Mouse (Mus musculus) midbrain, embryonic 15.5 days (tissue): Measurements from ENCODE around the gene 1600002K03Rik. TPM values are rescaled to one million over a fixed set of nuclear protein-coding genes. Genes with fewer than 3 reads are reported as not detected.
A peak's percentile ranks its signal among the peaks of the same experiment; 100 is the strongest.

ENCODE experiments used
- ATAC-seq: fragments of 200-750 bp; cut with Nextera tagmentation; replicated peaks from 2 replicates; pipeline ENCODE4 v1.8.0; 2017; ENCODE audit warnings: moderate TSS enrichment
- H3K27ac ChIP-seq: fragments of 300-500 bp; sonication (generic); 2 replicates; pipeline ENCODE4 v1.5.1; 2015; ENCODE audit warnings: mild to moderate bottlenecking, inconsistent platforms
- H3K27me3 ChIP-seq: fragments of 300-500 bp; sonication (generic); replicated peaks from 2 replicates; pipeline ENCODE4 v1.6.1; 2015; ENCODE audit warnings: inconsistent platforms
- H3K36me3 ChIP-seq: fragments of 300-500 bp; sonication (generic); replicated peaks from 2 replicates; pipeline ENCODE4 v1.6.1; 2015; ENCODE audit warnings: inconsistent platforms
- H3K4me1 ChIP-seq: fragments of 300-500 bp; sonication (generic); 2 replicates; pipeline ENCODE4 v1.6.1; 2015; ENCODE audit warnings: inconsistent platforms
- H3K4me2 ChIP-seq: fragments of 300-500 bp; sonication (generic); 2 replicates; pipeline ENCODE4 v1.6.1; 2015; ENCODE audit warnings: inconsistent platforms, mild to moderate bottlenecking, moderate library complexity
- H3K4me3 ChIP-seq: fragments of 300-500 bp; sonication (generic); 2 replicates; pipeline ENCODE4 v1.5.1; 2015; ENCODE audit warnings: mild to moderate bottlenecking, inconsistent platforms
- H3K9ac ChIP-seq: fragments of 300-500 bp; sonication (generic); 2 replicates; pipeline ENCODE4 v1.6.1; 2015; ENCODE audit warnings: mild to moderate bottlenecking, inconsistent platforms
- H3K9me3 ChIP-seq: fragments of 300-500 bp; sonication (generic); 2 replicates; pipeline ENCODE4 v1.6.1; 2016; ENCODE audit warnings: inconsistent platforms
- WGBS: fragments of 180-500 bp; shearing (Covaris S2); methylation state at CpG from one replicate; pipeline ENCODE4 v1.1.7; 2015; ENCODE audit warnings: mixed read lengths; 5-methylcytosine and 5-hydroxymethylcytosine counted together
- polyA plus RNA-seq: library from polyadenylated mRNA; unstranded; fragments of >200 nt; fragmentation: Nextera tagmentation; extraction: Ambion mirVana; gene quantifications from 2 replicates; pipeline ENCODE4 v1.2.1, GENCODE M21; 2015

Gene 1600002K03Rik
- polyA plus RNA-seq, 1 experiment from 2014 or later: 13.3 TPM

DNA sequence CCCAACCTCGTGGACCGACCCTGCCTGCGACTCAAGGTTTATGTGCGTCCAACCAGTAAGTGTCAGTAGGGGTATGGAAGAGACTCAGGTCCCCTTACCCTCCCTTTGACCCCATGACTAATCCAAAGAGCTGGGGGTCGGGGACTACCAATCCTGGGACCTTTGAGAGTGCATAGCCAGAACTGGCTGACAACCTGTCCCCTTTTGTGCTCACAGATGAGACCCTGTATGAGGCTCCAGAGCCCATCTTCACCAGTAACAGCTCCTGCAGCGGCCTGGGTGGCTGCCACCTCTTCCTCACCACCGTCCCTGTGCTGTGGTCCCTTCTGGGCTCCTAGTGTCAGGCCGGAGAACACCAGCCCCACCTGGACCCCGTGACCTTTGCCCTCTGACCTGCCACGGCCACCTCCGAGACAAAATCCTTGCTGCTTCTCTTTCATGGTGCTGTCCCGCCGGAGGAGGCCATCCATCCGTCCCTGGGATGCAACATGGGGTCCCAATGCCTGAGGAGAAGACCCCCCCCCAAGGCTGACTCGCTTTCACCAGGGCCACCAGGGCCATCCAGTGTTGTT is 15.8 kb downstream of the 1600002K03Rik start:
- no peaks in the 10 kb centered on the region for H3K27me3 ChIP-seq
- no peaks in the 10 kb centered on the region for H3K9me3 ChIP-seq
- H3K4me1 ChIP-seq: peaks cover 37% of the 10 kb centered on the region
- no peak overlapping the region for H3K4me2 ChIP-seq
- no peak overlapping the region for H3K4me3 ChIP-seq
- 44% methylated on average over 15 of the region's 15 CpGs for WGBS
- no peak for ATAC-seq
- peaks cover 7% of the 10 kb centered on the region for H3K36me3 ChIP-seq
- no peak overlapping the region for H3K9ac ChIP-seq
- H3K27ac ChIP-seq: peak overlapping the region; percentile 65; the same call in 1 of the 2 replicates

DNA sequence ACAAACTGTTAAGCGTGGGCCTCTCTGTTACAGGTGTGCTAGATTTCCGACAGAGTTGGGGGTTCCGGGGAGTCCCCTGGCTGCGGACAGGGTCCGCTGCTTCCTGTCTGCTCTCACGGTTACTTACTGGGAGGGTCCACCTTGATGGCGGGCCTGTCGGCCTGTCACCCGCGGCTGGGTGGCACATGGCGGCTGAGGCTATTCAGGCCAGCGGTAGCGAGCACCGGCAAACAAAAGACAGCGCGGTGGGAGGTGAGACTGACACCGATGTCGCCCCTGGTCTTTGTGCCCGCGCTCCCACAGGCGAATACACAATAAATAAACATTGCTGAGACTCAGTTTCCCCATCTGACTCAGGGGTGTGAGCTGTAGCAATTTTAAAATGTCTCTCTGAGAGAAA is 17.3 kb downstream of the 1600002K03Rik start:
- H3K4me2 ChIP-seq: peak overlapping the region; percentile 58
- 4% methylated on average over 21 of the region's 21 CpGs for WGBS
- ATAC-seq: no peak
- H3K4me3 ChIP-seq: peak overlapping the region; percentile 31
- peak overlapping the region; percentile 83 for H3K27ac ChIP-seq
- H3K36me3 ChIP-seq: peaks cover 7% of the 10 kb centered on the region
- H3K27me3 ChIP-seq: no peaks in the 10 kb centered on the region
- peaks cover 41% of the 10 kb centered on the region for H3K4me1 ChIP-seq
- no peaks in the 10 kb centered on the region for H3K9me3 ChIP-seq
- peak overlapping the region; percentile 58 for H3K9ac ChIP-seq

DNA sequence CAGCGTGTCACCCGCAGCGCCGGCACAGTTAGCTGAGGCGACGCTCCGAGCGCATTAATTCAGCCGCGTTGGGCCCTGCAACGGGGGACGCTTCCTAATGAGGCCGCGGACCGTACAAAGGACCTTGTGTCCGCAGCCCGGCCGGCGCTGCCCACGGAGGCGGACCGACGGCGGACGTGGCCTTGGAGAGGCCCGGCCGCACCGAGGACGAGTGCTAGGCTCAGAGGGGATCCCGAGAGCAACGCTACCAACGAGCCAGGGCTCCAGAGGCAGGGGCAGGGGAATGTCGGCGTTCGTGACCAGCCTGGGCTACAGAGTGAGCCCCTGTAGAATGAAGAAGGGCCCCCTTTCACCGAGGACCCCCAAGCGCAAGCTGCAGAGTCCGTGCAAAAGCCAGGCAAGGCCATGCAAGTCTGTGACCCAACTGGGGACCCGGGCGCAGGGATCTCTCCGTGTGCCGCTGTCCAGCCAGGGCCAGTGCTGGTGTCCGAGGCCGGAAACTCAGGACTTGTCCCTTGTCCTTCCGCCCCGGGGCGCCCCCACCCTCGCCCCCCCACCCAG is 17.8 kb downstream of the 1600002K03Rik start:
- H3K4me1 ChIP-seq: peaks cover 35% of the 10 kb centered on the region
- H3K36me3 ChIP-seq: peaks cover 7% of the 10 kb centered on the region
- H3K4me3 ChIP-seq: peak overlapping the region; percentile 31
- H3K9ac ChIP-seq: peak overlapping the region; percentile 58
- peak; percentile 28 for ATAC-seq
- peak overlapping the region; percentile 83 for H3K27ac ChIP-seq
- under 1% methylated on average over 44 of the region's 48 CpGs for WGBS
- H3K4me2 ChIP-seq: peak overlapping the region; percentile 58
- no peaks in the 10 kb centered on the region for H3K9me3 ChIP-seq
- H3K27me3 ChIP-seq: no peaks in the 10 kb centered on the region

DNA sequence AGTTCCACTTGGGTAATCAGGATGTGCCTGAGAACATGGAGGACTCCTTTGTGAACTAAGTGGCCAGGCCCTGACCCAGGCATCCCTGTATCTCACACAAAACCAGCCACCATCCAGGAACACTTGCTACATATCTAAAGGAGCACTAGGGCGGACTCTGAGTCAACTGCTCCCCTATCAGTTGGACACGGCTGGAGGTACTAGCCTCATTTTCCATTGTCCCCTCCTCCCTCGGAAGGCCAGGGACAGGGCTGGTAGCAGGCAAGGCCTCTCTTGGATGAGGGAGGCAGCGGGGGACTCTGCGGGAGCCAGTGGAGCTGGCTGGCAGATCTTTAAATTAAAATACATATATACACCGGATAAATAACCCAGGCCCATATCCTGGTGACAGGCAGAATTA is 21.2 kb downstream of the 1600002K03Rik start:
- Histone ChIP-seq H3K27me3 (no peaks in the 10 kb centered on the region), H3K4me1 (peaks cover 24% of the 10 kb centered on the region), H3K36me3 (0 out of 2 replicates have a peak, but pooled peaks cover 2% of the 10 kb centered on the region), H3K27ac (no peak overlapping the region), H3K4me2 (no peak overlapping the region), H3K4me3 (no peak overlapping the region), H3K9me3 (no peaks in the 10 kb centered on the region), H3K9ac (no peak overlapping the region)
- ATAC-seq: no peak
- WGBS: 42% methylated on average over 6 of the region's 6 CpGs

DNA sequence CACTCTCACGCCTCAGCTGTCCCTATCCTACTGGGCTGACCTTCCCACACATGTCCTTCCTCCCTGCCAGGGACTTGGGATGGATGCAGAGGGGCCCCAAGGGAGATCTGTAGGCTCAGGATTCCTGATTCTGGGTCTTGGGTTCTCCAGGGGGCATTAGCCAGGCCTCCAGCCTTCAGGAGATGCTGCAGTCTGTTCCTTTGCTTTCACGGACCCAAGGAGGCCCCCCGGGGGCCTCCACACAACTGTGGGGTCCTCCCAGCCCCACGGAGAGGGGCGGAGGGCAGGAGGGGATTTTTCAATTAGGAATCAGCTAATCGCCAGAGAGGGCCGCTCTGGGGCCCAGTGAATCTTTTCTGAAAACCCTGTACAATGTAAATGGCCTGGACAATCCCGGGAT is 21.7 kb downstream of the 1600002K03Rik start:
- peak overlapping the region; percentile 43; the same call in 1 of the 2 replicates for H3K27ac ChIP-seq
- 12% methylated on average over 8 of the region's 8 CpGs for WGBS
- H3K9ac ChIP-seq: no peak overlapping the region
- no peaks in the 10 kb centered on the region for H3K36me3 ChIP-seq
- H3K4me3 ChIP-seq: no peak overlapping the region
- no peak for ATAC-seq
- H3K27me3 ChIP-seq: no peaks in the 10 kb centered on the region
- H3K4me1 ChIP-seq: peaks cover 22% of the 10 kb centered on the region
- H3K4me2 ChIP-seq: no peak overlapping the region
- H3K9me3 ChIP-seq: no peaks in the 10 kb centered on the region

DNA sequence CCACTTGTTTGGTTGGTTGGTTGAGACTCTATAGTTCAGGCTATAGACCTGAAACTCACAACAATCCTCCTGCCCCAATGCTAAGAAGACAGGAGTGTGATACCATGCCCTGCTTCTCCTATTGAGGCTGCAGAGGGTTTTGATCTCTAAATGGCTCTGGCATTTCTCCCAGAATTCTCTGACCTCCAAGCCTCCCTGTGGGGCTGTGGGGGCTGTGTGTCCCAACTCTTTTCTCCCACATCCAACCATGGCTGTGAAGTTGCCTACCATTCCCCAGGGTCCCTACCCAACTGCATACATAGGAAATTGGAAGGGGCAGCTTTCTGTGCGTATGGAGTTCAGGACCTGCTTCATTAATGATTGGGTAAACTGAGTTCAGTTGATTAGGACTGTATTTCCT is 23.4 kb downstream of the 1600002K03Rik start:
- WGBS: 60% methylated on average over 1 of the region's 1 CpGs
- no peak overlapping the region for H3K4me2 ChIP-seq
- peaks cover 8% of the 10 kb centered on the region; the same call in 1 of the 2 replicates for H3K4me1 ChIP-seq
- no peaks in the 10 kb centered on the region for H3K9me3 ChIP-seq
- H3K36me3 ChIP-seq: no peaks in the 10 kb centered on the region
- no peak overlapping the region for H3K4me3 ChIP-seq
- H3K9ac ChIP-seq: no peak overlapping the region
- H3K27me3 ChIP-seq: no peaks in the 10 kb centered on the region
- H3K27ac ChIP-seq: no peak overlapping the region
- no peak for ATAC-seq

DNA sequence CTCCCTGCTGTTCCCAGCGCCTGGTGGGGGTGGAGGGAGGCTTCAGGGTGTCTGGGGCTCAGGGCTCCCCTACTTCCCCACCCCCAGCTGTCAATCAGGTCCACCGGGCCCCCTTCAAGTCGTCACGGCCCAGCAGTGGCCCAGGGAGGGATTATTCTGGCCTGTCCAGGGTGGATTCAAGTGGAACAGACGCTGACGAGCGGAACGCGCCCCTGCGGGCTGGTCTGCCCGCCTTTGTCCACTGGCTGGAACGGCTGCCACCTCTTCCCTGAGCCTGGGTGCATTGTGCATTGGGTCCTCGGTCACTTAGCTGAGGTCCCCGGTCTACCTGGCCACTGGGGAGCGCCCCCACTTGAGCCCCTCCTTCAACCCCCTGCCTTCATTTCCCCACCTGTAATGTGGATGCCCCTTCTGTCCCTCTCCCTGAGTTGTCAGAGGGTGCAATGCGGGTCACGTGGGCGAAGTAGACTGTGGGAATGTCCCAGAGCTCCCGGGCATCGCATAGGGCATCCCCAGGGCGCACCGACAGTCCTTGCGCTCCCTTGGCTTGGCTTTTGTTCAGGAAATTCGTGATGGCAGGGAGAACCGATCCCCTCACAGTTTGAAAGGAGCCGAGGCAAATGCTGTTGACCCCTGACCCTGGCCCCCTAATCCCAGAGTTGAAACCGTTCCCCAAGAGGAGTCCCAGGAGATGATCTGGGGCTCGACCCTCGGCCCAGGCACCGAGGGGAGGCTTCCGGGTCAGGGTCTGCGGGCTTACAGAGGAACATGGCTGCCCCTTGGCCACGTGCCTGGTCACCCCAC is 24.2 kb downstream of the 1600002K03Rik start:
- Histone ChIP-seq H3K9me3 (no peaks in the 10 kb centered on the region), H3K4me3 (no peak overlapping the region), H3K9ac (no peak overlapping the region), H3K27ac (no peak overlapping the region), H3K4me2 (no peak overlapping the region), H3K27me3 (no peaks in the 10 kb centered on the region), H3K36me3 (no peaks in the 10 kb centered on the region), H3K4me1 (peaks cover 8% of the 10 kb centered on the region; the same call in 1 of the 2 replicates)
- no peak for ATAC-seq
- WGBS: 21% methylated on average over 33 of the region's 33 CpGs

DNA sequence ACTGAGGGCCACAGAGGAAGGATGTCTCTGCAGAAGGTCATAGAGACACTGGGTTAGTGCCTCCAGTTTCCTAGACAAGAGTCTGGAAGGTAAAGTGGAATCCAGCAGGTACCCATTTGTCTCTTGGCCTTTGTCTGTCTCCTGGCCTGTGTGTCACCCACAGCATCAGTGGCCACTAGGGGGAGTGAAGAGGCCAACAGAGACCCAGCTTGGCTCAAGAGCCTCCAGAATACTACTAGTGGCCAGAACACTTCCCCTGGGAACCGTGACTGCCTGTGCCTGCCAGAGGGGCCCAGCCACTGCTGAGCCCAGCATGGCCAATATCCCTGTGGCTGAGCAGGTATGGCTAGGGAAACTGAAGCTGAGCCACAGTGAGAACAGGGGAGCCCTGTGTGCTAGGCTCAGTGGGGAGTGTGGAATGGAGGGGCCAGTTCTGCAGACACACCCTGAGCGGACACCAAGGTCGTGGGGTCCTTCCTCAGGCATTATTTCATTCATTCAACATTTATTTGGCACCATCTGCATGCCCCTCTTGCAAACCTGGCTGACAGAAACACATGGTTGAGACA is 26.8 kb downstream of the 1600002K03Rik start:
- H3K4me1 ChIP-seq: peaks cover 8% of the 10 kb centered on the region
- H3K36me3 ChIP-seq: no peaks in the 10 kb centered on the region
- WGBS: 39% methylated on average over 3 of the region's 3 CpGs
- H3K4me3 ChIP-seq: no peak overlapping the region
- ATAC-seq: peak; percentile 59
- no peak overlapping the region for H3K4me2 ChIP-seq
- H3K27ac ChIP-seq: no peak overlapping the region
- no peak overlapping the region for H3K9ac ChIP-seq
- no peaks in the 10 kb centered on the region for H3K9me3 ChIP-seq
- no peaks in the 10 kb centered on the region for H3K27me3 ChIP-seq

DNA sequence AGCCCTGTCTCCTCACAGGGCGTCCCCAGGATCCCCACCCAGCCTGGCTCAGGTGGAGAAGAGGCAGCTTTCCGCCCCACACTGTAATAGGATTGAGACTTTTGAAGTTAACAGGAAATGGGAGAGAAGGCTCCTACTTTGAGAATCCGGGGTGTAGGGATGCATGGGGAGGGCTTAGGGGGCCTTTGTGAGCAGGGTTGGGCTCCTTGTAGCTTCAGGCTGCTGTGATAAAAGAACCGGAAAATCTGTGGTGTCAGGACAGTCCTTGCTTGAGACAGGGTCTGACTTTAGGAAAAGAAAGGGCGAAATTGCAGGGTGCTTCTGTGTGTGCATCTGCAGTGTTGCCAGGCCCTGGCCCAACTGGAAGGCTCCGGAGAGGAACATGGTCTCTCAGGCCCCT is 27.7 kb downstream of the 1600002K03Rik start:
- no peak overlapping the region for H3K4me2 ChIP-seq
- no peak overlapping the region for H3K4me3 ChIP-seq
- no peak for ATAC-seq
- H3K9me3 ChIP-seq: no peaks in the 10 kb centered on the region
- no peaks in the 10 kb centered on the region for H3K36me3 ChIP-seq
- H3K27me3 ChIP-seq: no peaks in the 10 kb centered on the region
- WGBS: 39% methylated on average over 6 of the region's 6 CpGs
- 0 out of 2 replicates have a peak overlapping the region, but pooled peaks have one; percentile 7 for H3K27ac ChIP-seq
- no peak overlapping the region; the same call in 1 of the 2 replicates for H3K9ac ChIP-seq
- H3K4me1 ChIP-seq: peaks cover 8% of the 10 kb centered on the region

DNA sequence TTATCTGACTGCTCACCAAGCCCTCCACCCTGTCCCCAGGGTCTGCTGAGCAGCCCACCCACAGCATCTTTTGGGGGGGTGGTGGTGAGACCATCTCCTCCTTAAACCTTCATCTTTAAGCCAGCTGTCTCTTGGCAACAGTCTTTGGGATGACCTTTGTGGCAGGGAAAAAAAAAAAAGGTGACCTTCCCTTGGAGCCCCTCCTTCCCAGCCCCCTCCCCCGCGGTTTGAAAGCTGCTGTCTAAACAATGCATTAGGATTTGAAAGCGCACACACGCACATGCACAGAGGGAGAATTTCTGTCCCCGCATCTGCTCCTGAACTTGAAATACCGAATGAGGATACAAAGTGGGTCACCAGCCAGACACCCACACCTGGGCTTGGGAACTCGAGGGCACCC is 31.3 kb downstream of the 1600002K03Rik start:
- no peak overlapping the region for H3K9ac ChIP-seq
- H3K9me3 ChIP-seq: no peaks in the 10 kb centered on the region
- 0 out of 2 replicates have a peak overlapping the region, but pooled peaks have one; percentile 29 for H3K27ac ChIP-seq

DNA sequence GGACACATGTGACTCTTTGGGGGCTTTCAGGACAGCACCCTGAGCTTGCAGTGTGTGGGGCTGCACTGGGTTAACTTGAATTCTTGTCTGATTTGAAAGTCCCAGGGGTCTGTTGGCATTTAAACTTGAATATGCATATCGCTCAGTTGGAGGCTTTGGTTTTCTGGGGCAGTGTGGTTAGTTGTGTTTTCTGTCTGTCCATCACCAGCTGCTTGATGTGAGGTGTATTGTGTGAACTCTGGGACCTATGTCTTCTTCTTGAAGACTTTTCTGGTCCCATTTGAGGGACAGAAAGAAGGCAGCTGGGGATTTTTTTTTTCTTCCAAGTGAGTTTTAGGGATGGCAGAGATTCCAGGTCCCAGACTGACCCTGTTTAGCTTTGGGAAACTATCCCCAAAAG is 34.5 kb downstream of the 1600002K03Rik start:
- Histone ChIP-seq H3K9ac (no peak overlapping the region), H3K4me1 (peaks cover 32% of the 10 kb centered on the region), H3K9me3 (no peaks in the 10 kb centered on the region), H3K4me3 (no peak overlapping the region), H3K36me3 (no peaks in the 10 kb centered on the region), H3K27ac (peak overlapping the region; percentile 88; the same call in 1 of the 2 replicates), H3K27me3 (no peaks in the 10 kb centered on the region), H3K4me2 (no peak overlapping the region)
- WGBS: 37% methylated on average over 1 of the region's 1 CpGs
- ATAC-seq: no peak

More for the DNA sequence above, 31.3 kb downstream of the 1600002K03Rik start:
- H3K27me3 ChIP-seq: no peaks in the 10 kb centered on the region
- WGBS: 7% methylated on average over 7 of the region's 7 CpGs
- no peak overlapping the region for H3K4me2 ChIP-seq
- ATAC-seq: no peak
- H3K4me1 ChIP-seq: peaks cover 31% of the 10 kb centered on the region
- no peaks in the 10 kb centered on the region for H3K36me3 ChIP-seq
- H3K4me3 ChIP-seq: no peak overlapping the region

DNA sequence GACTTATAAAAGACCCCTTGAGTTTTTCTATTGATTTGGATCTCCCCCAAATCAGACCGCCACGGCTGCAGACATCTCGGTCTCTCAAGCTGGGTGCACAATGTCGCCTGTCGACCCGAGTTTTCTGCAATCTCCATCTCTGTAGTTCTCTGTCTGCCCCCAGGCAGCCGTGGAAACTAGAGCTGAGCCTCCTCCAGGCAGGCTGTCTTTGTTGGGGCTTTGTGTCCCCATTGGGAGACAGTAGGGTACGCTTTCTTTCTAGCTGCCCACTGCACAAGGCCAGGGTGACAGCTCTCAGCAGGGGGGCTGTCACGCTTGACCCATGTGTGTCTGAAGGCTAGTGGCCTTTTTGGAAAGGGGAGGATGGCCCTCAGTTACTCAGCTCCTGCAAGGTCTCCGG is 34.9 kb downstream of the 1600002K03Rik start:
- peak overlapping the region; percentile 88; the same call in 1 of the 2 replicates for H3K27ac ChIP-seq
- no peaks in the 10 kb centered on the region for H3K36me3 ChIP-seq
- ATAC-seq: peak; percentile 21; the same call in 1 of the 2 replicates
- no peak overlapping the region for H3K4me3 ChIP-seq
- H3K27me3 ChIP-seq: no peaks in the 10 kb centered on the region
- H3K9me3 ChIP-seq: no peaks in the 10 kb centered on the region
- peaks cover 32% of the 10 kb centered on the region for H3K4me1 ChIP-seq
- no peak overlapping the region for H3K4me2 ChIP-seq
- WGBS: 21% methylated on average over 10 of the region's 10 CpGs
- no peak overlapping the region for H3K9ac ChIP-seq
